Mouse (Mus musculus) cerebellum, adult 18-20 months (tissue): ENCODE results near the gene Mbd5.
A peak's percentile ranks its signal among the peaks of the same experiment; 100 is the strongest.

ENCODE experiments used
- DNase-seq, 2 experiments: peaks; one replicate each; pipeline ENCODE4 v3.0.0; 2021

Gene Mbd5

GRCm38 (mm10) chr2:48948841-48949584 lies at the start of gene Mbd5:
TSS of gene Mbd5 (plus strand) at chr2:48949508.
- peak; percentile 96 to 99 for DNase-seq

GRCm38 (mm10) chr2:48908866-48909265 lies 40.4 kb upstream of the Mbd5 start:
- peak in 1 of 2 experiments; percentile 21 for DNase-seq

GRCm38 (mm10) chr2:48914185-48914584 lies 35.1 kb upstream of the Mbd5 start:
- no peak for DNase-seq

- no peak for DNase-seq
These were observed 33.5 kb upstream of the Mbd5 start for GRCm38 (mm10) chr2:48915832-48916231.

GRCm38 (mm10) chr2:48935058-48935457 lies 14.2 kb upstream of the Mbd5 start:
- DNase-seq: no peak

GRCm38 (mm10) chr2:48947761-48948160 lies 1.5 kb upstream of the Mbd5 start:
- DNase-seq: no peak

GRCm38 (mm10) chr2:48949743-48950251 lies 489 bp downstream of the Mbd5 start:
- peak; percentile 55 to 57 for DNase-seq

GRCm38 (mm10) chr2:48950252-48950315 lies 776 bp downstream of the Mbd5 start, which contains the start of gene Orc4:
TSS of gene Orc4 (minus strand) at chr2:48950277.
- DNase-seq: no peak

- DNase-seq: peak in 1 of 2 experiments; percentile 11
These were observed 1.1 kb downstream of the Mbd5 start for GRCm38 (mm10) chr2:48950316-48950880.

GRCm38 (mm10) chr2:48956591-48956990 lies 7.3 kb downstream of the Mbd5 start:
- DNase-seq: no peak

GRCm38 (mm10) chr2:48978920-48979319 lies 29.6 kb downstream of the Mbd5 start:
- DNase-seq: no peak

GRCm38 (mm10) chr2:48990322-48990721 lies 41.0 kb downstream of the Mbd5 start:
- no peak for DNase-seq

GRCm38 (mm10) chr2:49040481-49040880 lies 91.2 kb downstream of the Mbd5 start:
- no peak for DNase-seq

GRCm38 (mm10) chr2:49050030-49050429 lies 100.7 kb downstream of the Mbd5 start:
- no peak for DNase-seq

GRCm38 (mm10) chr2:49067886-49068285 lies 118.6 kb downstream of the Mbd5 start:
- no peak for DNase-seq

- no peak for DNase-seq
These were observed 135.7 kb downstream of the Mbd5 start for GRCm38 (mm10) chr2:49084966-49085365.

- no peak for DNase-seq
These were observed 141.5 kb downstream of the Mbd5 start for GRCm38 (mm10) chr2:49090771-49091170.

GRCm38 (mm10) chr2:49096765-49097164 lies 147.5 kb downstream of the Mbd5 start:
- DNase-seq: peak in 1 of 2 experiments; percentile 13

GRCm38 (mm10) chr2:49108906-49109305 lies 159.6 kb downstream of the Mbd5 start:
- DNase-seq: no peak

GRCm38 (mm10) chr2:49119875-49120274 lies 170.6 kb downstream of the Mbd5 start:
- peak in 1 of 2 experiments; percentile 13 for DNase-seq

GRCm38 (mm10) chr2:49121603-49122002 lies 172.3 kb downstream of the Mbd5 start:
- no peak for DNase-seq

- no peak for DNase-seq
These were observed 192.9 kb downstream of the Mbd5 start for GRCm38 (mm10) chr2:49142186-49142585.

GRCm38 (mm10) chr2:49153649-49154048 lies 204.3 kb downstream of the Mbd5 start:
- DNase-seq: no peak

GRCm38 (mm10) chr2:49160232-49160947 lies 211.1 kb downstream of the Mbd5 start:
- no peak for DNase-seq
